Mouse (Mus musculus) spleen, adult 2 months (tissue): ENCODE results near the gene Slc22a14.

ENCODE experiments used
- CTCF ChIP-seq: fragments of 200-500 bp; IDR thresholded peaks from 2 replicates; pipeline ENCODE4 v1.5.1; 2011; ENCODE audit warnings: mild to moderate bottlenecking, inconsistent platforms; ENCODE audit not compliant: insufficient read depth, insufficient read length, insufficient replicate concordance; ENCODE audit errors: extremely low read depth
- POLR2A ChIP-seq: fragments of 200-500 bp; IDR thresholded peaks from 2 replicates; pipeline ENCODE4 v1.6.1; 2011; ENCODE audit warnings: low read depth, low read length, inconsistent platforms

DNA sequence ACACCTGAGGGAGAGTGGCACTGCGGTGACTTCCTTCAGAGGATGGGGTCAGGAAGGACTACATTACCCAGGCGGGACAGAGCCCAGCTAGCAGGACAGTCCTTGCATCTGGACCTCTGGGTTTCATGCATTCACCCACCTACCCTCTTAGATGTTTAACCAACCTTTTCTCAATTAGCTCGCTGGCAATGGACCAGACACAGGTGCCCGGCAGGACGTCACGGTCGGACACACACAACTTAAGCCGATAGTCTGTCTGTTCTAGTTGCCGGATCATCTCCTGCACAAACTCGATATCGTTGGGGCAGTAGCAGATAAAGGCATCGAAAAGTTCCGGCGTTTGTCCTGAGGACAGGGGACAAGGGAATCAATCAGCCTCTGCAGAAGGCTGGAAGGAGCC lies 27.5 kb downstream of the Slc22a14 start:
- TF ChIP-seq POLR2A (no peak), CTCF (no peak)
